Comparison of ENCODE assay signal across 8 mouse cellular contexts in the genomic region with DNA sequence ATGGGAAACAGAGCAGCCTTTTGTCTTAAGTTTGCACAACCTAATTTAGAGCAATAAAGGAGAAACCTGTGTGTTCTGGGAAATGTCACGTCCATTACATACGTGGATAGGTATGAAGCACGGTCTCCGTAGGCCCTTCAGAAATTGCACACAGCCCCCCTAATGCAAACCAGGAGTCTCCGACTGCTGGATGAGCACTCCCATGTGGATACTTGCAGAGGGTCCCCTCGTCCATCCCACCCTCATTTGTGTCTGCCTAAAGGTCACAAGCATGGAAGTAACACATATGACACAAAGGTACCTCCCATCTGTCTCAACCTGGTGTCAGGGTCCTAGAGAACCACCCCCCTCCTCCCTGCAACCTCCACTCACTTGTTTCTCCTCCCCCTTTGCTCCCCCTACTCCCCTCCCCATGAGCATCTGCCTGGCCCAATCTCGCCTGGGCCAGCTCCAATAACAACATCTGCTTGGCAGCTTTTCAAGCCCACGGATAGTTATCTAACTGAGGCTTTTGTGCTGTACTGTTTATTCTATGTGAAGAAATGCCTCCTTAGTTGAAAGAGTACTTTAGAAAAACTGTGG.
DNase-seq lines count a peak whose midpoint lies in the region; ATAC-seq lines count a peak whose summit lies in the region.

No protein-coding gene starts in this region.

- H3K36me3 ChIP-seq in hindbrain, embryonic 14.5 days (replicated peaks; ENCODE audit: control insufficient read depth, insufficient read depth), result no peaks in the 10 kb centered on the region
- H3K36me3 ChIP-seq in limb, embryonic 12.5 days, result no peaks in the 10 kb centered on the region
- H3K36me3 ChIP-seq in neural tube, embryonic 13.5 days, result no peaks in the 10 kb centered on the region

- DNase-seq in 3T3-L1 (ENCODE audit: low read depth, low spot score), result peak; percentile 65
- peak; percentile 63 for DNase-seq in adrenal gland, adult 8-10 months
- DNase-seq in gastrocnemius, postnatal 10 days, result peak; percentile 54
- DNase-seq in hindbrain, embryonic 14.5 days (ENCODE audit: low spot score), result peak; percentile 68
- no peak for DNase-seq in cerebellum, adult 18-20 months
- DNase-seq in cerebellum, adult 9-11 months, result no peak

- H3K4me2 ChIP-seq in hindbrain, embryonic 14.5 days (replicated peaks), result no peak overlapping the region; the same call in 1 of the 2 replicates
- H3K4me2 ChIP-seq in limb, embryonic 12.5 days, result peak overlapping the region; percentile 35
- peak overlapping the region; percentile 30; the same call in 1 of the 2 replicates for H3K4me2 ChIP-seq in neural tube, embryonic 13.5 days

- peaks cover 31% of the 10 kb centered on the region for H3K4me1 ChIP-seq in hindbrain, embryonic 14.5 days (replicated peaks; ENCODE audit: control insufficient read depth, insufficient read depth, low read length)
- H3K4me1 ChIP-seq in limb, embryonic 12.5 days (replicated peaks), result peaks cover 53% of the 10 kb centered on the region
- peaks cover 60% of the 10 kb centered on the region for H3K4me1 ChIP-seq in neural tube, embryonic 13.5 days (replicated peaks)

- 40% methylated on average over 8 of the region's 8 CpGs for WGBS in hindbrain, embryonic 14.5 days
- WGBS in limb, embryonic 12.5 days, result 24% methylated on average over 8 of the region's 8 CpGs
- 25% methylated on average over 8 of the region's 8 CpGs for WGBS in neural tube, embryonic 13.5 days

- H3K27me3 ChIP-seq in hindbrain, embryonic 14.5 days (ENCODE audit: control insufficient read depth, insufficient read depth, low read length), result no peaks in the 10 kb centered on the region
- no peaks in the 10 kb centered on the region for H3K27me3 ChIP-seq in limb, embryonic 12.5 days
- no peaks in the 10 kb centered on the region for H3K27me3 ChIP-seq in neural tube, embryonic 13.5 days

- no peak overlapping the region for H3K9ac ChIP-seq in hindbrain, embryonic 14.5 days
- H3K9ac ChIP-seq in limb, embryonic 12.5 days (replicated peaks), result 0 out of 2 replicates have a peak overlapping the region, but pooled peaks have one; percentile 23
- no peak overlapping the region for H3K9ac ChIP-seq in neural tube, embryonic 13.5 days

- 0 out of 2 replicates have a peak overlapping the region, but pooled peaks have one; percentile 26 for H3K27ac ChIP-seq in hindbrain, embryonic 14.5 days
- peak overlapping the region; percentile 56 for H3K27ac ChIP-seq in limb, embryonic 12.5 days
- peak overlapping the region; percentile 65; the same call in 1 of the 2 replicates for H3K27ac ChIP-seq in neural tube, embryonic 13.5 days (replicated peaks)

- H3K9me3 ChIP-seq in hindbrain, embryonic 14.5 days (ENCODE audit: control insufficient read depth, low read length), result no peaks in the 10 kb centered on the region
- H3K9me3 ChIP-seq in limb, embryonic 12.5 days, result no peaks in the 10 kb centered on the region
- no peaks in the 10 kb centered on the region for H3K9me3 ChIP-seq in neural tube, embryonic 13.5 days

- peak; percentile 51 for ATAC-seq in hindbrain, embryonic 14.5 days (ENCODE audit: low FRiP score)
- peak; percentile 39; the same call in 1 of the 2 replicates for ATAC-seq in limb, embryonic 12.5 days (ENCODE audit: insufficient number of reproducible peaks, insufficient read depth, low FRiP score, low TSS enrichment, low read depth)
- peak; percentile 69 for ATAC-seq in neural tube, embryonic 13.5 days (ENCODE audit: low read depth)

- H3K4me3 ChIP-seq in hindbrain, embryonic 14.5 days (replicated peaks; ENCODE audit: low read length), result no peak overlapping the region
- no peak overlapping the region for H3K4me3 ChIP-seq in limb, embryonic 12.5 days (replicated peaks)
- no peak overlapping the region for H3K4me3 ChIP-seq in neural tube, embryonic 13.5 days

Comparison
In these comparisons a context has a peak if more than half of its experiments do, and no peak if none do; other contexts are left out.
1. DNase-seq: peak in 3T3-L1 (single experiment), adrenal gland, adult 8-10 months (single experiment), gastrocnemius, postnatal 10 days (single experiment) and hindbrain, embryonic 14.5 days (single experiment); none in cerebellum, adult 18-20 months (0 of 2) and cerebellum, adult 9-11 months (single experiment).
2. Peak in every context shown above with its lines, with median percentiles within 50 percentile points of each other: ATAC-seq and H3K27ac ChIP-seq.